Mouse (Mus musculus) heart, embryonic 12.5 days (tissue): ENCODE measurements around the gene Xlr5a. TPM values are rescaled to one million over a fixed set of nuclear protein-coding genes. Genes with fewer than 3 reads are reported as not detected.
"Not testable (repeated sequence)": the region's sequence is repeated elsewhere in the genome, so short reads cannot be mapped to it uniquely, and the experiment has no call there.

Source experiments
- ATAC-seq: fragments of 200-750 bp; cut with Nextera tagmentation; 2 replicates; pipeline ENCODE4 v1.8.0; 2017; ENCODE audit warnings: moderate TSS enrichment, moderate library complexity; ENCODE audit not compliant: insufficient number of reproducible peaks, low FRiP score
- H3K27ac ChIP-seq: fragments of 300-500 bp; sonication (generic); 2 replicates; pipeline ENCODE4 v1.5.1; 2016; ENCODE audit warnings: mild to moderate bottlenecking, moderate library complexity; ENCODE audit not compliant: poor library complexity, severe bottlenecking
- H3K27me3 ChIP-seq: fragments of 300-500 bp; sonication (generic); replicated peaks from 2 replicates; pipeline ENCODE4 v1.6.1; 2016; ENCODE audit warnings: mild to moderate bottlenecking, moderate library complexity
- H3K36me3 ChIP-seq: fragments of 300-500 bp; sonication (generic); 2 replicates; pipeline ENCODE4 v1.6.1; 2016; ENCODE audit warnings: mild to moderate bottlenecking, moderate library complexity
- H3K4me1 ChIP-seq: fragments of 300-500 bp; sonication (generic); replicated peaks from 2 replicates; pipeline ENCODE4 v1.6.1; 2016; ENCODE audit warnings: mild to moderate bottlenecking
- H3K4me2 ChIP-seq: fragments of 300-500 bp; sonication (generic); 2 replicates; pipeline ENCODE4 v1.6.1; 2016; ENCODE audit warnings: mild to moderate bottlenecking, moderate library complexity
- H3K4me3 ChIP-seq: fragments of 300-500 bp; sonication (generic); 2 replicates; pipeline ENCODE4 v1.5.1; 2016; ENCODE audit warnings: mild to moderate bottlenecking
- H3K9ac ChIP-seq: fragments of 300-500 bp; sonication (generic); 2 replicates; pipeline ENCODE4 v1.6.1; 2016; ENCODE audit warnings: mild to moderate bottlenecking, moderate library complexity
- H3K9me3 ChIP-seq: fragments of 300-500 bp; sonication (generic); replicated peaks from 2 replicates; pipeline ENCODE4 v1.6.1; 2016; ENCODE audit warnings: mild to moderate bottlenecking, moderate library complexity
- WGBS: fragments of 180-500 bp; shearing (Covaris S2); methylation state at CpG from one replicate; pipeline ENCODE4 v1.1.7; 2016; 5-methylcytosine and 5-hydroxymethylcytosine counted together
- polyA plus RNA-seq: library from polyadenylated mRNA; unstranded; fragments of >200 nt; fragmentation: Nextera tagmentation; extraction: Ambion mirVana; gene quantifications from 2 replicates; pipeline ENCODE4 v1.2.1, GENCODE M21; 2016

The Xlr5a gene
- not detected in 2 replicates for polyA plus RNA-seq

GRCm38 (mm10) chrX:73292876-73293275 is at the start of gene Xlr5a, which contains the start of gene Xlr5c:
Gene Xlr5a (minus strand): TSS chrX:73292976.
Gene Xlr5c (minus strand): TSS chrX:73292976.
- not testable (repeated sequence) for H3K27ac ChIP-seq, H3K36me3 ChIP-seq
- 85% methylated on average over 15 of the region's 17 CpGs for WGBS

DNA sequence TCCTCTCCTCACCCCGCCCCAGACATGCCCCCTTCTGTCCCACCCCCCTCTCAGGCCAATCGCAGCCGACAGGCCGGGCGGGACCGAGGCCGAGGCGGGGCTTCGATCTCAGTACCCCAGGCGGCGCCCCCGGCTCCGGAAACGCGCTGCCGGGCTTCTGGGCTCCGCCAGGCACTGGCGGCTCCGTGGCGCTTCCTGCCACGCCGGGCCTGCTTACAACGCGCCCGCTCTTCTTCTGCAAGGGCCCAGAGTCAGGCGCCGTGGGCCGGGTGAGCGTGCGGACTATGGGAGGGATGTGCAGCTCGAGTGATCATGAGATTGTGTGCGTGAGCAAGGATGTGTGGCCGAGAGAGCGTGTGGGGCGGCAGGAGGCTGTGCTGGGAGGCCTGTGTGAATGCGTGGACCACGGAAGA is 49.7 kb upstream of the Xlr5a start, which contains the start of gene Zfp275:
Gene Zfp275 (plus strand): TSS at position 139 of the 413 bp plus-strand sequence.
- Histone ChIP-seq H3K4me2 (peak within 1 kb of the TSS; percentile 70), H3K36me3 (no peaks in the 10 kb centered on the region; the same call in 1 of the 2 replicates), H3K27me3 (no peaks in the 10 kb centered on the region), H3K9me3 (no peaks in the 10 kb centered on the region), H3K27ac (peak within 1 kb of the TSS; percentile 73), H3K4me1 (peaks cover 8% of the 10 kb centered on the region), H3K9ac (peak within 1 kb of the TSS; percentile 86), H3K4me3 (peak within 1 kb of the TSS; percentile 76)
- 23% methylated on average over 37 of the region's 37 CpGs for WGBS
- peak; percentile 87 for ATAC-seq

More at GRCm38 (mm10) chrX:73292876-73293275, at the start of gene Xlr5a, which contains the start of gene Xlr5c:
- not testable (repeated sequence) for H3K4me1 ChIP-seq, H3K4me3 ChIP-seq, H3K4me2 ChIP-seq, H3K27me3 ChIP-seq, ATAC-seq, H3K9ac ChIP-seq, H3K9me3 ChIP-seq

DNA sequence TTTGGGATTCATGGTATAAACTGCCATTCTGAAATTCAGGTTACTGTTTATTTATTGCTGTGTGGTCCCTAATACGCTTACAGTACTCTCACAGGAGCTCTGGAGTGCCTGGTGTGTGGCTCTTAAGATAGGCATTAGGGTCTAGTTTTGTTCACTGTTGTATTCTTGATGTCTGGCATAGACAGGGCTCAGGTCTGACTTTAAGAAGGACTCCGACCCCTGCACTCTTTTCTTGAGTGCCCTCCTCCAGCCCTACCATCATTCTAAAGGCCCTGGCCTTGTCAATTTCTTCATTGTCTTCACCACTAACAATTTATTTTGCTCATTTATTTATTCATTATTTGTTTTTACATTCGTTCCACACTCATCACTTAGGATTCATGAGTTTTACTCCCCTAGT is 49.3 kb upstream of the Xlr5a start:
- no peaks in the 10 kb centered on the region for H3K27me3 ChIP-seq
- H3K9me3 ChIP-seq = no peaks in the 10 kb centered on the region
- WGBS = 34% methylated on average over 3 of the region's 3 CpGs
- no peak overlapping the region for H3K9ac ChIP-seq
- H3K27ac ChIP-seq = no peak overlapping the region
- ATAC-seq = no peak
- peak overlapping the region; percentile 76; the same call in 1 of the 2 replicates for H3K4me3 ChIP-seq
- peak overlapping the region; percentile 70 for H3K4me2 ChIP-seq
- H3K4me1 ChIP-seq = peaks cover 8% of the 10 kb centered on the region
- no peaks in the 10 kb centered on the region; the same call in 1 of the 2 replicates for H3K36me3 ChIP-seq

DNA sequence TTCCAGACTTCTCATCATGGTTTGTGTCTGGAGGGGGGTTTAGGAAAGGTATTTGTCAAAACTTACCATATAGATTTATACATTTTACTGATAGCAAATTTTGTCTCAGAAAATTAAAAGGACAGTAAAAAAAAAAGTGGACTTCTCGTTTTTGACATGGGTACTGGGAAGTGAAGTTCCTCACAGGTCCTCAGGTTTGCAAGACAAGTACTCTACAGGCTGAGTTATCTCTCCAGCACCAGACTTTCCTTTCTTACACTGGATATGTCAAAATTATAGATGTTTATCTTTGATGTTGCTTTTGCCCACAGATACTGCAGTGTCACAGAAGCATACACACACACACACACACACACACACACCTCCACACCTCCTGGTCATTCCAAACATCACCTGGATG is 48.7 kb upstream of the Xlr5a start:
- no peaks in the 10 kb centered on the region; the same call in 1 of the 2 replicates for H3K36me3 ChIP-seq
- no peak overlapping the region for H3K4me2 ChIP-seq
- 56% methylated on average over 1 of the region's 1 CpGs for WGBS
- ATAC-seq = no peak
- H3K9me3 ChIP-seq = no peaks in the 10 kb centered on the region
- no peak overlapping the region for H3K9ac ChIP-seq
- H3K27me3 ChIP-seq = 0 out of 2 replicates have a peak, but pooled peaks cover 4% of the 10 kb centered on the region
- no peak overlapping the region for H3K27ac ChIP-seq
- H3K4me3 ChIP-seq = no peak overlapping the region
- H3K4me1 ChIP-seq = peaks cover 8% of the 10 kb centered on the region

- ATAC-seq = no peak
- no peak within 1 kb of the TSS for H3K27ac ChIP-seq
- H3K4me1 ChIP-seq = no peaks in the 10 kb centered on the region
- H3K4me3 ChIP-seq = no peak within 1 kb of the TSS
- no peak within 1 kb of the TSS for H3K4me2 ChIP-seq
- 74% methylated on average over 4 of the region's 4 CpGs for WGBS
- no peaks in the 10 kb centered on the region for H3K36me3 ChIP-seq
- no peak within 1 kb of the TSS for H3K9ac ChIP-seq
- H3K9me3 ChIP-seq = no peaks in the 10 kb centered on the region
- H3K27me3 ChIP-seq = peaks cover 6% of the 10 kb centered on the region; the same call in 1 of the 2 replicates
Measured at GRCm38 (mm10) chrX:73336740-73337139, 44.0 kb upstream of the Xlr5a start, which contains the start of gene Gm45015. Gene Gm45015 (minus strand): TSS chrX:73336840.

GRCm38 (mm10) chrX:73333548-73333947 is 40.8 kb upstream of the Xlr5a start:
- no peaks in the 10 kb centered on the region for H3K9me3 ChIP-seq
- no peak overlapping the region for H3K27ac ChIP-seq
- H3K4me2 ChIP-seq = no peak overlapping the region
- ATAC-seq = no peak
- no peak overlapping the region for H3K9ac ChIP-seq
- H3K4me1 ChIP-seq = no peaks in the 10 kb centered on the region
- H3K36me3 ChIP-seq = no peaks in the 10 kb centered on the region
- peaks cover 6% of the 10 kb centered on the region; the same call in 1 of the 2 replicates for H3K27me3 ChIP-seq
- H3K4me3 ChIP-seq = no peak overlapping the region

DNA sequence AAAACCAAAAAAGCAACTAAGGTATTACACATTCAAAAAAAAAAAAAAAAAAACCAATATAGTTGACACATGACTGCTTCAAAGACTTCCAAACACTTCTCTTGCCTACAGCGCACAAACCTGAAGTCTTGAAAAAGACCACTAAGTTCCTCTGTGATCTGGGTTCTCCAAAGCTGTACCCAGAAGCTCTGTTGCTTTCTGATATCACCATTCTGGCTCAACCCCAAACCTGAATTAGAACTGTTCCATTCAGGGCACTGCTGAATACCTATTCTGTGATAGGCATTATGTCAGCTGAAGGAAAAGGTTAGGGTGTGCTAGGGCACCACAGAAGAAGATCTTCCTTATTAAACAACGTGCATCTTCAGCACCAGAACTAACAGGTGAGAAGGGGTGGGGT is 34.4 kb upstream of the Xlr5a start:
- Histone ChIP-seq H3K9ac (no peak overlapping the region), H3K27me3 (no peaks in the 10 kb centered on the region; the same call in 1 of the 2 replicates), H3K9me3 (no peaks in the 10 kb centered on the region), H3K36me3 (no peaks in the 10 kb centered on the region), H3K4me3 (no peak overlapping the region), H3K27ac (no peak overlapping the region), H3K4me2 (no peak overlapping the region), H3K4me1 (no peaks in the 10 kb centered on the region)
- ATAC-seq = no peak
- WGBS = 73% methylated on average over 2 of the region's 2 CpGs

DNA sequence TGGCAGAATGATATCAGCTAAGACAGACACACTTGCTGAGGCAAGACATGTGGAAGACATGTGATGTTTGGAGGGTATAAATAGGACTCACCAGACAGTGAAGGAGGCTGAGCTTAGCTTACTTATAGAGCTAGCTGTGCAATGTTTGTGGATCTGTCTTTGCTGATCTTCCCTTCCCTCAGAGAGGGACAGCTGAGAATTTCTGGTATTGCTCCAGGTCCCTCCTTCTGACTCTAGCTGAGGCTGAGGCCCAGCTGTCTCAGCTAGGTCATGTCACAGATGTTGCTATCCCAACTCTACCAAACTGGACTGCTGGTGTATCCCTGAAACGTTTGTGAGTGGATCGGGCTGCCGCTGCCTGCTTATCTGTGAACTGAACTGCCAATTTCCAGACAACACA is 28.3 kb upstream of the Xlr5a start:
- Histone ChIP-seq H3K4me3 (no peak overlapping the region), H3K9me3 (no peaks in the 10 kb centered on the region), H3K4me1 (no peaks in the 10 kb centered on the region), H3K9ac (no peak overlapping the region), H3K27me3 (no peaks in the 10 kb centered on the region), H3K4me2 (no peak overlapping the region), H3K27ac (no peak overlapping the region), H3K36me3 (no peaks in the 10 kb centered on the region)
- ATAC-seq = no peak
- 57% methylated on average over 3 of the region's 3 CpGs for WGBS

DNA sequence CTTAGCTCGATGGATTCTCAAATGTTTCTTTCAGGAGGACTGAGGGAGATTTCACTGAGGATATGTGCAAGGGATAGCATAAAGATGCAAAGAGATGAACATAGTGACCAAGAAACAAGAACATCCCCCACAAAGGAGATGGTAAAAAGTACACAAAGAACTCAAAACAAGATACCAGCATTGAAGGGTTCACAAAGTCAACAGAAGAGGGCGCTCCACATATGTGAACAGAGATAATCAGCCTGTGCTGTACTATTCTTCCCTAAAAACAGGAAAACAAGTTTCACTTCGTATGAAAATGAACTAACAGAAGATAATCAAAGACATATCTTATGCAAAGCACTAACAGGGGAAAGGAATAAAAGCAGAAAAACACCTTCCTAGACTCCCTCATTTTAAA is 19.7 kb upstream of the Xlr5a start:
- Histone ChIP-seq H3K4me1 (no peaks in the 10 kb centered on the region), H3K9me3 (no peaks in the 10 kb centered on the region), H3K27ac (no peak overlapping the region), H3K4me2 (no peak overlapping the region), H3K36me3 (no peaks in the 10 kb centered on the region), H3K9ac (no peak overlapping the region), H3K27me3 (no peaks in the 10 kb centered on the region; the same call in 1 of the 2 replicates), H3K4me3 (no peak overlapping the region)
- WGBS = 24% methylated on average over 3 of the region's 3 CpGs
- ATAC-seq = no peak

DNA sequence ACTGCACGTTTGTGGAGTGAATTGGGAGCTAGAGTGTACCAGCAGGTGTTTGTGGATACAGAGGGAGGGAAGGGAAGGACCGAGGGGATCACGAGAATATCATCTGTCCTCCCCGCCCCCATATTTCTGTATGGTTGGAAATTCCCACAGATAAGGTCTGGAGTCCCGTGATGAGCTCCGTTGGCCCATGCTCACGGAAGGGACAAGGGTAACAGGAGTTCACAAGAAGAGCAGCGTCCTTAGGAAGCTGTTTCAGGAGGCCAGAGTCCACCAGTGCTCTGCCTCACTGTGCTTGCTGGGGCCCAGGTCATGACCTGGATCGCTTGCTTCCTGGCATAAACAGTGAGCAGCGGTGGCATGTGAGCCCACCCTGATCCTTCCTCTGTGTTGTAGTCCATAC is 3.0 kb upstream of the Xlr5a start:
- H3K9ac ChIP-seq, H3K27ac ChIP-seq, H3K36me3 ChIP-seq, H3K4me3 ChIP-seq, H3K4me1 ChIP-seq, H3K27me3 ChIP-seq, H3K9me3 ChIP-seq, H3K4me2 ChIP-seq, ATAC-seq: not testable (repeated sequence)
- WGBS = 65% methylated on average over 10 of the region's 10 CpGs

DNA sequence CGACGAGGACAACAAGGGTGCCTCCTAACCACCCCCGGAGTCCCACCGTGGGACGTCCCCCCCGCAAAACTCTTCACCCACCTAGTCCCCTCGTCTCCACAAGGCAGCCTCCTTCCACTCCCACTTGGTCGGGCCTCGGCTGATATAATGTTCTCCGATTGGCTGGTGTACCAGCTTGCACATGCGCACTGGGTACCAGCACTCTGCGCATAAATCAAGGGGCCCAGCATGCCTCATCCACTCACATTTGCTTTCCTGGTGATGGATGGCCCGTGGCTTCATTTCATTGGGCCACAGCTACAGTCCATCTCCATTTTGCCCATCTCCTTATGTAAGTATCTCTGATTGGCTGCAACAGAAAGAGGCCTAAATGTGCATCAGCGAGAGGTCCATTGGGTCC is 27.5 kb downstream of the Xlr5a start, which contains the start of gene Xlr3c:
Gene Xlr3c (minus strand): TSS at position 121 of the 400 bp plus-strand sequence.
- not testable (repeated sequence) for H3K4me3 ChIP-seq, H3K4me2 ChIP-seq, H3K9me3 ChIP-seq, H3K9ac ChIP-seq, H3K27ac ChIP-seq, H3K27me3 ChIP-seq, ATAC-seq, H3K36me3 ChIP-seq, H3K4me1 ChIP-seq
- 82% methylated on average over 14 of the region's 14 CpGs for WGBS

DNA sequence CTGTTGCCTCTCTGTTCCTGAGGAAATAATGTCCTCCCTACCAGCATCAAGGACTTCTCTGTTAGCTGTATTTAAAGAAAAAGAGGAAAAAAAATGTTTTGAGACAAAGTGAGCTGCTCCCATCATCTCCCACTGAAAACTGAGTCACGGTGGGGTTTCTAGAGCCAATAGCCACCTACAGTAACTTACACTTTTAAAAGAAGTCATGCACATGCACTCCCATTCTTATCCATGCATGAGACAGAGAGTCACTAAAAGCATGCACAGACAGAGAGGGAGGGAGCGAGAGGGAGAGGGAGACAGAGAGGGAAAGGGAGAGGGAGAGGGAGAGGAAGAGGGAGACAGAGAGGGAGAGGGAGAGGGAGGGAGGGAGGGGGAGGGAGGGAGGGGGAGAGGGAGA is 30.3 kb downstream of the Xlr5a start:
- 68% methylated on average over 1 of the region's 2 CpGs for WGBS
- not testable (repeated sequence) for H3K4me1 ChIP-seq, H3K4me2 ChIP-seq, ATAC-seq, H3K9ac ChIP-seq, H3K4me3 ChIP-seq, H3K9me3 ChIP-seq, H3K27me3 ChIP-seq, H3K27ac ChIP-seq, H3K36me3 ChIP-seq
